Mouse (Mus musculus) heart, adult 2 months (tissue): ENCODE data around the gene Cuedc1.

Source experiments
- CTCF ChIP-seq: fragments of 200-600 bp; IDR thresholded peaks from 2 replicates; pipeline ENCODE4 v1.8.1; 2022; ENCODE audit warnings: antibody characterized with exemption, mild to moderate bottlenecking, moderate library complexity
- EP300 ChIP-seq: fragments of 200-500 bp; IDR thresholded peaks from 2 replicates; pipeline ENCODE4 v1.6.1; 2011; ENCODE audit warnings: low read depth, low read length, control low read depth; ENCODE audit not compliant: insufficient read depth
- POLR2A ChIP-seq: fragments of 200-500 bp; IDR thresholded peaks from 2 replicates; pipeline ENCODE4 v1.6.1; 2011; ENCODE audit warnings: mild to moderate bottlenecking, low read depth, low read length, control low read depth; ENCODE audit not compliant: insufficient read depth

- TF ChIP-seq CTCF (no peak), EP300 (peak; percentile 45; the same call in 1 of the 2 replicates), POLR2A (no peak)
These were observed 42.5 kb downstream of the Cuedc1 start for GRCm38 (mm10) chr11:88140066-88141060.
